Mouse (Mus musculus): ENCODE measurements around the gene 2810021J22Rik.
"Not testable (repeated sequence)": the region's sequence is repeated elsewhere in the genome, so short reads cannot be mapped to it uniquely, and the experiment has no call there.

The 2810021J22Rik gene

DNA sequence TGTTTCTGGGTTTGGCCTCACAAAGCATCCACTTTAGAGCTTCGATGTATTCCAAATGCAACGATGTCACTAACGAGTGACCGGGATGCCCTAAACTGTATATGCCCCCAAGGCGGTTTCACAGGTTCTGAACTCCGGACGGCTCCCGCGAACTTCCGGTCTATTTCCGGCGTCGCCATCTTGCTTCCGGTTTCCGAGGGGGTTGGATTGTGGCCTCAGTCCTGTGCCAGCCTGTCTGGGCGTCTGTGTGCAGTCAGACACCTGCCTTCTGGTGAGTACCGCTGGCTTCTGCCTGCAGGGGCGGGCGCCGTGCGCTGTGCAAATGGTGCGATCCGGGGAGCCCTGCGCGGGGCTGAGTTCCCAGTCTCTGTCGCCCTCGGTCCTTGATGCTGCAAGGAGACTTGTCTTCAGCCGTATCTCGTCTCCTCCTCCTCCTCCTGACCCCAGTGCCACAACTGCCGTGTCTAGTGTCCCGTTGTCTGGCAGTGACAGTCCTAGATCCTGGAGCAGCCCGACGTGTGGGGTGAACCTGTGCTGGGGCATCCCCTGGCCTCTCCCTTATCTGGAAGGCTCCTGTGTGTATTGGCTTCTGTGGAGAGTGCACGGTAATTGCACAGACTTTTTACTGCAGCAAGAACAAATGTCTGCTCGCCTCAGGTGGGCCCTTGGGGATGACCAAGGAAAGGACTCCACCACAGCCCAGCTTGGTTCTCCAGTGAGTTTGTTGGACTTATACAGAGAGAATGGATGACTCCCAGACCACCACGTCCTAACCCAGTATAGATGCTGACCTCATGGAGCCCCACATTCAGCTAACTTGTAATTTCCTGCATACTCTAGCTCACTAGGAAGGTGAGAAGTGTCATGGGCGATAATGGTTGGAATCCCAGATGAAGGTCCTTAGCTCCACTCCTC is at the start of gene 2810021J22Rik:
Gene 2810021J22Rik, plus strand, starts transcription at position 178 of the 915 bp plus-strand sequence.
- peak; percentile 86 for DNase-seq (ENCODE audit: low spot score)

DNA sequence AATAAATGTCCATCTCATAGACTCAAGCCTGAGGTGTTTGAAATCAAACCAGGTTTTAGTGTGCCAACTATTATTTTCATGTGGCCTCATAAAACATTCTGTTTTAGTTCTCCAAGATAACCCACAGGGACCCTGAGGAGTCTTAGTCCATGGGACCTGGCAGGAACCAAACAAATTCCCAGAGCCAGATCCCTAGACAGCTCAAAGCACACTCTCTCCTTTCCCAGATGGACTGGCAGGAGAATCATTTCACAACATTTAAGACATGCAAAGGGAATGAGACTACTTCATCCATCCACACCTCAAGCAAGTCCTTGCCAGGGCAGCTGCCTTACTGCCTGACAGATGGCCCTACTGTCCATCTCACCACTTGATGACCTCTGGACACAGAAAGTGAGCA is 38.1 kb upstream of the 2810021J22Rik start, which contains the start of gene Olfr312:
Gene Olfr312, plus strand, starts transcription at position 301 of the 400 bp plus-strand sequence.
- not testable (repeated sequence) for DNase-seq (ENCODE audit: low spot score)

DNA sequence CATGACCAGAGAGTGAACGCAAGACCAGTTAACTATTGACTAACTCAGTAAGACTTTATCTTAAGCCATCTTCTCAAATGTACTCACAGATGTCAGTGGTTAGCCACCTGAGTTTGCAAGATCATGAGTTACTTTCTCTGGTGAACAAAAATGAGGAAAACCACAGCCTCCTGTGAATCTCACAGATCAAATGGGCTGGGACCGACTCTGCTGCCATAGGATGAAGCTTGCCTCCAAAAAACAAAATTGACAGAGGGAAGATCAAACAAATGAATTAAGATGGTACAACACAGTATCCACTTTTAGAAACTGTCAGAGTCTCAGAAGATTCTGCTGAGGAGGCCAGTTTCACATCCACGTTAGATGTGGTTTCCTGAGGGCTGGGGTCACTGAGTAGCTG is 37.3 kb upstream of the 2810021J22Rik start:
- no peak for DNase-seq (ENCODE audit: low spot score)

DNA sequence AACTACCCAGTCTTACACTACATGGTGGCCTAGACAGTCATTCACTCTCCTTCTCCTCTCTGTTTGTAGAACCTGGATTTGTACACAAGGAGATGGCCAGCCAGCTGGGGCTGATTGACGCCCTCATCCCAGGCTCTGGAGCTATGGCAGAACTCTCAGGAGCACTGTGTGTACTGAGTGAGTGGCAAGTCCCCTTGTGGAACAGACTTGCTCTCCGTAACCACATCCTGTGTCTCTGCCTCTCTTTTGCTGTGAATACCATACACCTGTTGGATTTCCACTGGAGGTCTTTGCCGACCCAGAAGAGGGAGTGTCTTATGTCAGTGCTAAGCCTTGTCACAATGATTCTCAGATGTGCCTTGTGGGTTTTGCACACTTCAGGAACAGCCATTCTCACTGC is 34.5 kb upstream of the 2810021J22Rik start:
- DNase-seq (ENCODE audit: low spot score): not testable (repeated sequence)

DNA sequence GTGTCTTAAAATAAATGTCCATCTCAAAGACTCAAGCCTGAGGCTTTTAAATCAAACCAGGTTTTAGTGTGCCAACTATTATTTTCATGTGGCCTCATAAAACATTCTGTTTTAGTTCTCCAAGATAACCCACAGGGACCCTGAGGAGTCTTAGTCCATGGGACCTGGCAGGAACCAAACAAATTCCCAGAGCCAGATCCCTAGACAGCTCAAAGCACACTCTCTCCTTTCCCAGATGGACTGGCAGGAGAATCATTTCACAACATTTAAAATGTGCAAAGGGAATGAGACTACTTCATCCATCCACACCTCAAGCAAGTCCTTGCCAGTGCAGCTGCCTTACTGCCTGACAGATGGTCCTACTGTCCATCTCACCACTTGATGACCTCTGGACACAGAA is 28.1 kb upstream of the 2810021J22Rik start, which contains the start of gene Olfr311:
Gene Olfr311, plus strand, starts transcription at position 301 of the 400 bp plus-strand sequence.
- DNase-seq (ENCODE audit: low spot score): not testable (repeated sequence)

DNA sequence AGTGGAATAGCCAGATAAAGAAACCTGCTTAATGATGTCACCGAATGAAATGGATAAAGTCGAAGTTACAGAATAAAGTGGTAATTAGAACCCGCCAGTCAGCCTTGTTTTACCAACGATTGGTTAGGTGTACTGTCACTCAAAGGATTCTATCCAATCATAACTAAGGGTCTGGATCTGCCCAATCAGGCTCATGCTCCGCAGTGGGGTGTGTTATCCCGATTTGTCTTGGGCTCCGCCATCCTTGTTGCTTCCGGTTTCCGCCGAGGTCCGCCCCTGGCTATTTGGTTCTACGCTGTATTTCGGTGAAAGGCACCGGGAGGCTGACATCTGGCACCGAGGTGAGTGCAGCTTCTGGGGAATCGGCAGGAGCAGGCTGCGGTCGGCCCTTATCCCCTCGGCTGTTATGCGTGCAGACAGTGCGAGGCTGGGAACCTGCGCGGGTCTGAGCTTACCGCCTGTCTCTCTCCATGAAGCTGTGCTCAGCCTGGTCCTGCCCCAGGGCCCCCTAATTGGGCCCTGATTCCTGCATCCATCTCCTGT is 20.0 kb upstream of the 2810021J22Rik start, which contains the start of gene Gm12258:
Gene Gm12258, plus strand, starts transcription at position 240 of the 543 bp plus-strand sequence.
- DNase-seq (ENCODE audit: low spot score): peak; percentile 98

DNA sequence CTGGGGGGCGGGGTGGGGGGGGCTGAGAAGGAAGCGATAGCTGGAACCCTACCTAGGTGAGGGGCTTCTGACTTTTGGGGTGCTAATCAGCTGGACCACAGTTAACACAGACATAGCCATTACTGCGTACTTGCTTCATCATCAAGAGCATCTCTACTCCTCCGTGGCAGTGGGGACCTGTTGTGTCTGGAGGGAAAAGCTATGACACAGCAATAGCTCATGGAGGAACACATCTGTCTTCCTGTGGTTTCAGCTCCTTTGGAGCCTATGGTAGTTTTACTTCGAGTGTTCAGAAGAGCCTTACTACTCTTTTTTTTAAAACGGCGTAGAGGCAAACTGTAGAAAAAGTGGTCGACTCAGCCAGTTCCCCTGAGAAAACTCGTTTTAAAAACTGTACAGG is 19.4 kb upstream of the 2810021J22Rik start:
- DNase-seq (ENCODE audit: low spot score): no peak

DNA sequence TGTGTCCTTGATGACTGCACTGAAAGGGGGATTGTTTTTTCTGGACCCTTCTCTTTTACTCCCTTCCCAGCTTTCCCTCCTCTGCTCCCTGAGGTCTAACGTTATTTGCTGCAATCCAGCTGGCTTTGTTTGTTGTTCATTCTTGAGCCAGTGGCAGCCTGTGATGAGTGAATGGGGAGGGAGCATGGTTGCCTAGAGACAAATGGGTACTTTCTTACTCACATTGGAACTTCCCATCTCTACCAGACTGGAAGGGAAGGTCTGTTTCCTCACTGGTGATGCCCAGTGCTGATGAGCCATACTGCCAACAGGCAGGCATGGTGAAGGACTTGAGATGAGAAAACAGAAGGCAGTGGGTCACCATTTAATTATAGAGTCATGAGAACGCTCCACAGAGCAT is 17.3 kb upstream of the 2810021J22Rik start:
- DNase-seq (ENCODE audit: low spot score): no peak

DNA sequence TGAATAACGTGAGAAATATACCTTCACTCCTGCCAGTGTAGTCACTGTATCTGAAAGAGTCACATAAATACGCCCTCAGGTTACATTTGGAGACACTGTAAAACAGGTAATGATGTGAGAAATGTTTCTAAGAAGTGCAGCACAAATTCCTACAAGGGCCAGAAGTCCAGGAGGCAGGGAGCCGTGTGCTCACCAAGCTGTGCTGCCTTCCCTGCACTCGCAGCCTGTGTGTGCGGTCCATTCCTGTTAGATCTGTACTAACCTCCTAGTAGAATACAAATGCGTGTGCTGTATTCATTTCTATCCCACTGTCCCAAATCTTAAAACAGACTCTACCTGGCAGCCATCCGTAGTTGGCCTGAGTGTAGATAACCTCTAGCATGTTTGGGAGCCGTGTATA is 6.3 kb upstream of the 2810021J22Rik start:
- no peak for DNase-seq (ENCODE audit: low spot score)

DNA sequence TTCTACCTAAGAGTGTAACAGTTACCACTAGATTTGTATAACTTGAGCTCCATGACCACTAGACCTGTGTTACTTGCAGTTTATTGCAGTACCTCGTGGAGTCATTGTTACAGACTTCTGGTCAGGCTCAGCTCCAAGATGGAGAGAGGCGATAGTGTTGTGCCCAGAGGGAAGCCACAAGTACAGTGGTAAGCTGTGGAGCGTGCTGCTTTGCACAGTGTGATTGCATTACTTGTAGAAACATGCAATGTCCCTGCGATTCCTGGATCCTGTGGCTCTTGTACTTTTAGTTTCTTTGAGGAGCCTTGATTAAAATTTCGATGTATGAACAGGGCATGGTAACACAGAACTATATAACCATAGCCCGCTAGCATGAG is 926 bp downstream of the 2810021J22Rik start:
- no peak for DNase-seq (ENCODE audit: low spot score)

DNA sequence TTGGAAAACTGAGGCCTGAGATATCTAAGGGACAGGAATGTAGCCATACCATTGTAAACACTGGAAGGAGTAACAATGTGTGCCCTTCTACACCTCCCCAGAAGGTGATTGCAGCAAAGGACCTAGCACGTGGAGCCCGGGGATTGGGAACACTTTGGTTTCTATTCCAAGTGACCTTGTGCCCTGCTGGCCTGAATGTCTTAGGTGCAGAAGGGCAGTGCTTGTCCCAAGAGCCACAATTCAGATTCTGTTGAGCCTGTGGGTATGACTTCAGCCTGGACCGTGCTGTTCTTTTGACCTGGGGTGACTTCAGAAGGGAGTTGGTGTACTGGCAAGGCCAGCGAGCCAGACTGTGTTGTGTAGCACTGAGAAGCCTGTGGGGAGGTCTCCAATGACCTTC is 3.9 kb downstream of the 2810021J22Rik start:
- DNase-seq (ENCODE audit: low spot score): no peak

DNA sequence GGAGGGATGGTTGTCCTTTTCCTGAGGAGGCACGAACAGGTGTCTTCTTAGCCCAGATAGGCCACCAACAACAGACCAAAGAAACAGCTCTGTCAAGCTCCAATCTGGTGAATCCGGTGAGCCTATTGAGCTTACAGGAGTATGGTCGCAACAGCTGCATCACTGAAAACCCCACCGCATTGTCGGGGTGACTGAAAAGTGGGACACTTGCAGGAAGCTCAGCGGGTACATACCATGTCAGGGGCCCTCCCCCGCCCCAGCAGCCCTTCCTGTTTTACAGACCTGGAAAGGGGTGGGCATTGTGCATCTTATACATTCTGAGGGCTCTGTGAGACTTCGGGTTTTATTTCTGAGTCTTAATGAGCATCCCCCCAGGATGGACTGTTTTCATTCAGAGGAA is 16.7 kb downstream of the 2810021J22Rik start:
- DNase-seq (ENCODE audit: low spot score): no peak

DNA sequence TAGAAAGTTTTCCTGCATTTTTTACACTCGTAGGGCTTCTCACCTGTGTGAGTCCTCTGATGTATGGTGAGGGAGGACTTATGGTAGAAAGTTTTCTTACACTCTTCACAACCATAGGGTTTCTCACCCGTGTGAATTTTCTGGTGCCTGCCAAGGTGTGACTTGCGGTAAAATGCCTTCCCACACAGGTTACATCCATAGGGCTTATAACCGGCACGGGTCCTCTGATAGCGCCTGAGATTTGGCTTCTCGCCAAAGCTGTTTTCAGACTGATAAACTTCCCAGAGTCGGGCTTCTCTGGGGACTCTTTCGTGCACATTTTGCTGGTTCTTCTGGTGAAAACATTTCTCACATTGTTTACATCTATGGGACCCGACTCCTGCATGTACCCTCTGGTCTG is 23.5 kb downstream of the 2810021J22Rik start:
- no peak for DNase-seq (ENCODE audit: low spot score)

DNA sequence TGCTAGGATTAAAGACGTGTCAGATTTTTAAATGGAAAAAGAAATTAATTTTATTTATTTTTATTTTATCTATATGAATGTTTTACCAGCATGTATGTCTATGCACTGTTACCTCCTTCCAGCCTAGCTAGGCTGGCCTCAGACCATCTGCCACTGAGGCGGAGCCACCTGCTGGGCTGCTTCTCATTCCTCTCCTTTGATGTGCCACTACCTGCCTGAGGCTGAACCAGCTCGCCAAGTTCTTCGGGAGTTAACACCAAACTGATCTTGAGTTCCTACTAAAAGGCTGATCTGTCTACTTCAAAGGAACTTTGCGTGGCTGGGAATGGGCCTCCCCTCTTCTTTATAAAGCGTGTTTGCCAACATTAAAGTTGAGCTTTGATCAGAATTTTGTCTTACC is 27.4 kb downstream of the 2810021J22Rik start:
- no peak for DNase-seq (ENCODE audit: low spot score)

DNA sequence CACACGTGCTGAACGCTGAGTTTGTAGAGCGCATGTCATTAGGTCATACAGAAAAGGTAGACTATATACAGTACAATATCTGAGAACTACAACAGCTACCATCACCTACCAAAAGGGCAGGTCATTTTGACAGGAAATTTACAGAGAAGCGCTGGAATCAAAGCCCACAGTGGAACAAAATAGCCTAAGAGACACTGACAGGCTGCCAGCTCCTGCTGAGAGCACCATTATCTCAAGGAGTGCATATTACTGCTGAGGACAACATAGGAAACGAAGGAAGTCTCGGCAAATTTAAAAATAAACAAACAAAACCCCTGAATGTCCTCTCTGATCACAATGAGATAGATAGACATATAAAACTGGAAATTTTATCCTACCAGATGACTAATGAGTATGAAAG is 30.5 kb downstream of the 2810021J22Rik start:
- no peak for DNase-seq (ENCODE audit: low spot score)

DNA sequence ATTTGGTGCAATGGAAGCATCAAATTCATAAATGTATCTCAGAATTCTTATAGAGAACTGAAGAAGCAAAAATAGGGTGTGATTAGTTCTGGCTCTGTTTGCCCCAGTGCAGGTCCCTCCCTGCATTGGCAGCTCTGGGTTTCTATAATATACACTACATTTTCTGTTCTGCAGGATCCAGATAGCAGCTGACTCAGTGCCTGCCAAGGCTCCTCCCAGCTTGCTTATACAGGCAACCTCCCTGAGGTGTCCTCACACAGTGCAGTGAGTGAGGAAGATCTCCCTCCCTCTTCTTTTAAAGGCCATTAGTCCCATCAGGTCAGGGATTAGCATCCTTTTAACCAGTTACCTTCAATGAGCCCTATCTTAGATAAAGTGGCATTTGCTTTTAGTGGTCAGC is 34.1 kb downstream of the 2810021J22Rik start:
- DNase-seq (ENCODE audit: low spot score): no peak

DNA sequence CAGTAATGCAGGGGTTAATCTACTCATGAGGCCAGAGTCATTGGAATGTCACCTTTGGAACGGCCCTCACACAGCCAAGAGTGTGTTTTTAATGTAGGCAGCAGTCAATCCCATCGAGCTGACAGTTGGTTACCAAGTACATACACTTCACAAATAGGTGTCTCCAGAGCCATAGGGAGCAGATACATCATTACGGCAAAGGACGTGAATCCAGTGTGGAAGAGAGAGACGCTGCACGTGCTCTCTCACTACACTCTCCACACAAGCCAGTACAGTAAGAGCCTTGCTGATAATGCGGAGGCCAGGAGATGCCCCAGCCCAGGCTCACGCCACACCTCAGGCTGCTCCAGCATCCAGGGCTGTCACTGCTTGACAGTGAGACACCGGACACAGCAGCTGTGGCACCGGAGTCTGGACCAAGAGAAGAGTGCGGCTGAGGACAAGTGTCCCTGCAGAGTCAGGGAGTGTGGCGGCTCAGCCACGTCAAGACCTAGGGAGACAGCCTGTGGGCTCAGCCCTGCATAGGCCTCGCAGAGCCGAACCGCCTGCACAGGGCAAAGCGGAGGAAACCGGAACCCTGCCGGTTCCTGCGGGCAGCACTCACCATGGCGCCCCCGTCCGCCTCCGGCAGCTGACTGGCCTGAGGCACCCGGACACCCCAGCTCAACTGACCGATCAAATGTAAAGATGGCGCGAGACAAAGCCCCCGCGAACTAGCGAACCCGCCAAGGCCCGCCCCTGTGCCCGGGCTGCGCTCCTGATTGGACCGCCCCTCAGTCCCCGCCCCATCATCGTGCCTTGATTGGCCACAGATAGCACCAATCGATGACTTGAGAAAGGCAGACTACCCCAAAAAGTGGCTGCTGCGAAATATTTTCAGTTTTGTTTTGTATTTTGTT is 36.7 kb downstream of the 2810021J22Rik start, which contains the start of gene Zfp39:
Gene Zfp39, minus strand, starts transcription at position 715 of the 899 bp plus-strand sequence.
- DNase-seq (ENCODE audit: low spot score): peak; percentile 94

DNA sequence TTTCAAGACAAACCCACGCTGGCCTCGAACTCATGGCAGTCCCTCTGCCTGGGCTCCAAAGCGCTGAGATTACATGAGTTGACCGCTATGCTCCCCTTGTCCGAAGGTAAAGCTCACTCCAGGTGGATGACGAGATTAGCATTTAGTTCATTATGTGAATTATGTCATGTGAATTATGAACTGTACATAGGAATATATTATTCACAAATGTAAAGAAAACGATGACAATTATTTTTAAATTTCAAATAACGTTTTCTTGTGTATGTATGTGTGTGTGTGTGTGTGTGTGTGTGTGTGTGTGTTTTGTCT is 37.3 kb downstream of the 2810021J22Rik start:
- DNase-seq (ENCODE audit: low spot score): no peak

DNA sequence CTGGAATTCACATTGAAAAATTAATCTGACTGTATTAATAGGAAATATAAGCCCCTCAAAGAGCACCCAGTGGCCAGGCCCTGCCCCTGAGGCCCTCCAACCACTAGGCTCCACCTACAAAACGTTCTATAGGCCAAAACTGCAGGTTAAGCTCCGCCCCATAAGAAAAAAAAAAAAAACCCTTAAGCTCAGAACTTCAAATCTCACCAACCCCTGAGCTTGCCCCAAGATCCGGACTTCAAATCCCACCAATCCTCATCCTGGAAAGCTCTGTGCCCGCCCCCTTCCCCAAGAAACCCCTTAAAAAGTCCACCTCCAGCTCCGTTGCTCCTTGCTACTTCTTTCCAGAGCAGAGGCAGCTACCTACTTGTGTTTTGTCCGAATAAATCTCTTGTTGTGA is 37.8 kb downstream of the 2810021J22Rik start:
- DNase-seq (ENCODE audit: low spot score): peak; percentile 43

DNA sequence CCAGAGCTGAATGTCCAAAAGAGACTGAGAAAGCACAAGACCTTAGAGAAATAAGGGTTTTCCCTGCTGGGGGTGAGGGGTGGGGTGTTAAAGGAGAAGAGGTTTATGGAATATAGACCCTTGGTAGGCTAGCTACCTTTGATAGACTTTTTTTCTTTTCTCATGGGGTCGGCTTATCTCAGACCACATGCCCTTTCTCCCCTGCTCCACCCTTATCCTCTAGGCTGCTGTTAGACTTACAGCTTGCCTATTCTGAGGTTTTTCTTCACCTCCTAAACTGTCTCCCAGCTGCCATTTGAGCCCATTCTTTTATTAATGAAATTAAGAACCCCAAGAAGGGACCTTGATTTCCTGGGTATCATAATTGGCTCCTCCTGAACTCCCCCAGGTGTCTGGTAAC is 46.8 kb downstream of the 2810021J22Rik start:
- DNase-seq (ENCODE audit: low spot score): no peak

DNA sequence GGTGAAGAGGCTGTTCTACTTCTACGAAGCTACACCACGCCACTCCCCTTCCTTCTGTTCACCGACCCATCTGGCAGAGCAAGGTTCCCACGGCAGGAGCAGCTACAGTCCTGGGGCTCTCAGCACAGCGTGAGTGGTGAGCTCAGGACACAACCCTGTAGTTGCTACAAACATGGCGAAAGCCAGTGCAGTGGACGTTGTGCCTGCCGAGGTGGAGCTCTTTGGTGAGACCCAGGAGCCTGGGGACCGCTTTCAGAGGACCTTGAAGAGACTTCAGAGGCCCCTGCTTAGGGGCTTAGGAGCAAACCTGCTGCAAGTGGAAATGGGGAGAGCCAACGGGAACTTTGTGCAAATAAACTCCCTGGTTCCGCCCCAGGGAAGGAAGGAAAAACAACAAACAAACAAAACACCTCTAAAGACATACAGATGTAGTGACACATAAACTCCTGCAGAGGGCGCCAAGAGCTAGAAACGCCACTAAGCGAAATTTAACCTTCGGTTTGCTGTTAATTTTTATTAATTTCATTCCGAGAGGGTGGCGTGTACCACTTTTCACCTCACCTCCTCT is 47.5 kb downstream of the 2810021J22Rik start:
- DNase-seq (ENCODE audit: low spot score): peak; percentile 54

Measured in embryo, embryonic 10 days (tissue).